Mouse (Mus musculus) olfactory bulb, adult 2 months (tissue): ENCODE measurements at regions not wholly inside any gene's neighbourhood (a gene's known extent, or its start where the extent isn't known, plus 50 kb on each side); places are given as distances from the start of the nearest gene placed in this dataset.

ENCODE experiments used
- H3K27ac ChIP-seq: fragments of 200-500 bp; 2 replicates; pipeline ENCODE4 v1.5.1; 2012; ENCODE audit warnings: low read depth, low read length; ENCODE audit not compliant: insufficient read depth
- H3K4me1 ChIP-seq: fragments of 200-500 bp; 2 replicates; pipeline ENCODE4 v1.6.1; 2012; ENCODE audit warnings: low read length; ENCODE audit not compliant: control insufficient read depth, insufficient read depth
- H3K4me3 ChIP-seq: fragments of 200-500 bp; 2 replicates; pipeline ENCODE4 v1.5.1; 2012; ENCODE audit warnings: mild to moderate bottlenecking, low read depth, low read length, moderate library complexity; ENCODE audit not compliant: insufficient read depth
- CTCF ChIP-seq: fragments of 200-500 bp; IDR thresholded peaks from 2 replicates; pipeline ENCODE4 v1.5.1; 2012; ENCODE audit warnings: low read depth, mild to moderate bottlenecking, low read length, moderate library complexity; ENCODE audit not compliant: insufficient read depth
- POLR2A ChIP-seq: fragments of 200-500 bp; IDR thresholded peaks from 2 replicates; pipeline ENCODE4 v1.6.1; 2012; ENCODE audit warnings: mild to moderate bottlenecking, low read depth, low read length, moderate library complexity; ENCODE audit not compliant: insufficient read depth
- WGBS: fragments of 180-500 bp; shearing (Covaris S2); methylation state at CpG from one replicate; pipeline ENCODE4 v1.1.7; 2018; 5-methylcytosine and 5-hydroxymethylcytosine counted together

DNA sequence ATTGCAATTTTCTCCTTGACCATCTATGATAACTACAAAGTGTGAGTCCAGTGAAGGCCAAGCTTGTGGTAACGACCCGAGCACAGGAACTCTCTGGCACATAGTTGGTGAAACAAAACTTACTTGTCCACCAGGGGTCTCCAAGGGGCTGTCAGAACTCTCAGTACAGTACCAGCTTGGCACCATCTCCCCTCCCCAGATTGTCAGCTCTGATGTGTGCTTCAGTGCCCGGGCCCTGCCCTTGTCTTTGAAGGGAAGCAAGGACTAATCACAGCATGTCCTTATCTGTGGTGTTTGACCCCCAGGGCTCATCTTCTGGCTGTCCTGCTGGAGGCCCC, 273.9 kb downstream of the Nuak1 start:
- WGBS: 53% methylated on average over 3 of the region's 3 CpGs
- no peak overlapping the region for H3K27ac ChIP-seq
- TF ChIP-seq POLR2A (no peak), CTCF (no peak)
- H3K4me1 ChIP-seq: peaks cover 9% of the 10 kb centered on the region
- H3K4me3 ChIP-seq: no peak overlapping the region

DNA sequence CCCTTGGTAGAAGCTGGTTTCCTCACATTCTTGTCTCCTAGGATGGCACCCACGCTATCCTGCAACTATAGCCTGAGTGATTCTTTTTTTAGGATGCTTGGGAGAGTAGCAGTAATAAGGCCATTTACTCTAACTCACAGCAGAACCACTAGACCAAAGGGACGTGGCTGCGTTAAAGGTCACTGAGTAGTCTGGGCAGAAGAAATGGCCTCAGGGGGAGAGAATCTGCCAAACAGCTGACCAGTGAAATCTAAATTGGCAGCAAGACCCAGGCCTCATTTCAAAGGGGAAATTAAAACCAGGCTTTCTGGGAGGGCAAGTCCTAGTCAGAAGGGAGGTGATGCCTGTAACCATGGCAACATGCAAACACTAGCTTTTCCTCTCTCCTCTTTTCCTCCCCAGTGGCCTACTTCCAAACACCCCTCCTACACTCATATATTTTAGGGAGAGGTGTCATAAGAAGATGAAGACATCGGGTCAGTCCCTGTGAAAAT, 267.5 kb downstream of the Nuak1 start:
- 20% methylated on average over 4 of the region's 4 CpGs for WGBS
- Histone ChIP-seq H3K27ac (peak overlapping the region; percentile 75), H3K4me1 (peaks cover 3% of the 10 kb centered on the region; the same call in 1 of the 2 replicates), H3K4me3 (no peak overlapping the region)
- TF ChIP-seq CTCF: no peak
- TF ChIP-seq POLR2A: no peak

DNA sequence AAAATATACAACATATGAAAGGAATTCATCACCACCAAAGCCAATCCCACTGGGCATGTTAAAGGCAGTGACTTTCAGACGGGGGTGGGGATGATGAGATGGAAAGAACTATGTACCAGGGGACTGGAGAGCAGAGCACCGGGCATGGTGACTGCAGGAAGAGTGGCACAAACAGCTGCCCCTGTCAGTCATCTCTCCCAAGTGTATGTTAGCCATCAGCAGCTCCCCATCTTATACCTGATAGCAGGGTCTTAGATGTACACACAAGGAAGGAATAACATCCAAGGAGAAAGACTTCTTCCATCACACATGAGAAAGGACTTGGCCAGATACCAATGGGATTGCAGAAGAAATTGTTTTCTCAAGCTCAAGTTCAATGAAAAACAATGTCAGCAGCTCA, 257.2 kb downstream of the Nuak1 start:
- no peaks in the 10 kb centered on the region for H3K4me1 ChIP-seq
- no peak overlapping the region for H3K27ac ChIP-seq
- H3K4me3 ChIP-seq: no peak overlapping the region
- WGBS: 78% methylated on average over 2 of the region's 2 CpGs
- TF ChIP-seq POLR2A (no peak), CTCF (no peak)

- TF ChIP-seq CTCF: no peak
- no peak for TF ChIP-seq POLR2A
- 72% methylated on average over 2 of the region's 2 CpGs for WGBS
Measured at GRCm38 (mm10) chr10:84186466-84186865, 253.9 kb downstream of the Nuak1 start.

GRCm38 (mm10) chr10:84199035-84199434, 241.4 kb downstream of the Nuak1 start:
- WGBS: 93% methylated on average over 2 of the region's 2 CpGs
- TF ChIP-seq POLR2A: no peak
- TF ChIP-seq CTCF: no peak
- Histone ChIP-seq H3K4me3 (no peak overlapping the region), H3K4me1 (no peaks in the 10 kb centered on the region), H3K27ac (no peak overlapping the region)

More at GRCm38 (mm10) chr10:84186466-84186865, 253.9 kb downstream of the Nuak1 start:
- Histone ChIP-seq H3K27ac (no peak overlapping the region), H3K4me1 (no peaks in the 10 kb centered on the region), H3K4me3 (no peak overlapping the region)

GRCm38 (mm10) chr10:84201785-84202184, 238.6 kb downstream of the Nuak1 start:
- no peak overlapping the region for H3K27ac ChIP-seq
- 82% methylated on average over 3 of the region's 3 CpGs for WGBS
- no peak overlapping the region for H3K4me3 ChIP-seq
- TF ChIP-seq CTCF: no peak
- TF ChIP-seq POLR2A: no peak
- H3K4me1 ChIP-seq: no peaks in the 10 kb centered on the region

- Histone ChIP-seq H3K27ac (no peak overlapping the region), H3K4me1 (no peaks in the 10 kb centered on the region), H3K4me3 (no peak overlapping the region)
- TF ChIP-seq POLR2A (no peak), CTCF (no peak)
- WGBS: 90% methylated on average over 5 of the region's 5 CpGs
Measured at GRCm38 (mm10) chr10:84212096-84212785, 228.2 kb downstream of the Nuak1 start.

- Histone ChIP-seq H3K27ac (no peak overlapping the region), H3K4me3 (no peak overlapping the region)
- TF ChIP-seq CTCF: no peak
- TF ChIP-seq POLR2A: no peak
Measured at GRCm38 (mm10) chr10:84214812-84215211, 225.6 kb downstream of the Nuak1 start.

GRCm38 (mm10) chr10:84229224-84229921, 211.0 kb downstream of the Nuak1 start:
- TF ChIP-seq POLR2A (no peak), CTCF (no peak)
- WGBS: 38% methylated on average over 7 of the region's 7 CpGs
- H3K4me3 ChIP-seq: no peak overlapping the region
- H3K4me1 ChIP-seq: no peaks in the 10 kb centered on the region
- H3K27ac ChIP-seq: no peak overlapping the region

More at GRCm38 (mm10) chr10:84214812-84215211, 225.6 kb downstream of the Nuak1 start:
- no peaks in the 10 kb centered on the region for H3K4me1 ChIP-seq
